Mouse (Mus musculus) left cerebral cortex, adult 18-20 months (tissue): ENCODE data around the gene Agpat4. TPM values are rescaled to one million over a fixed set of nuclear protein-coding genes. Genes with fewer than 3 reads are reported as not detected.
A peak's percentile ranks its signal among the peaks of the same experiment; 100 is the strongest.
"Not testable (repeated sequence)": the region's sequence is repeated elsewhere in the genome, so short reads cannot be mapped to it uniquely, and the experiment has no call there.

Experiments
- DNase-seq, 2 experiments: peaks; one replicate each; pipeline ENCODE4 v3.0.0; 2021 to 2022; ENCODE audit warnings: low spot score in 2 of 2, mixed read lengths in 1 of 2
- total RNA-seq, 2 experiments: library from RNA; stranded (reverse); gene quantifications; 2 replicates each; pipeline ENCODE4 v1.2.3; 2021

Agpat4 gene
- total RNA-seq, 2 experiments from 2014 or later, result 56.5 to 62.9 TPM

GRCm38 (mm10) chr17:12224551-12224950, 106.0 kb downstream of the Agpat4 start:
- not testable (repeated sequence) for DNase-seq

DNA sequence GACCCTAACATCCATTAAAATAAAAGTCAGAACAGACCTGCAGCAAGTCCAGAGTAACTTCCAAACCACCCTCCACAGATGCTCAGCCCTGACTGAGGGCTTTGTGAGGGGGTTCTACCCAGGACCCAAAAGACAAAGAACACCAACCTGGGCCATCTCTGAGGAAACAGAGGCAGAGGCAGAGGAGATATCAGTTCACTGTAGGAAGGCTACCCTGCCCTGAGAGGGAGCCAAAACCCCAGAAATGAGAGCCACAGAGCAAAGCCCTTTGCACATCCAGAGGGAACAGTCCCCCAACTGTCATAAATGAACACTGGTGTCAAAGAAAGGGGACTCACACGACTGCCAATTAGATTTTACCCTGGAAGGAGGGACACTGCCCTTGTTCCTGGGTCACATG, 106.7 kb downstream of the Agpat4 start:
- no peak for DNase-seq

DNA sequence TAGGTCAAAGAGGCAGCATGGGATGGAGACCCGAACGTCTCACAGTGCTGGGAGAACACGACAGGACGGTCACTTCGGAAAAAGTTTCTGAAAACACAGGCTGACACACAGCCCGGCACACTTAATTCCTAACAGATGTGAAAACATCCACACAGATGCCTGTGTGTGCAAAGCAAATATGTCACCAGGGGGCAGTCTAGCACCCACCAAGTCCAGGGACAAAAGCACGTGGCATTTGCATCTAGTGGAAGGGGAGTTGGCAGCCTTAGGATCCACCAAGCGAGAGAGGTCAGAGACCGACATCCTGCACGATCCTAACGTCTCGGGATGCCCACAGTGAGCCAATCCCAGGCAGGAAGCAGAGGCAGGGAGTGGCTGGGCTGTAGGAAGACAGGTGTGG, 108.0 kb downstream of the Agpat4 start:
- peak in 1 of 2 experiments; percentile 43 for DNase-seq

DNA sequence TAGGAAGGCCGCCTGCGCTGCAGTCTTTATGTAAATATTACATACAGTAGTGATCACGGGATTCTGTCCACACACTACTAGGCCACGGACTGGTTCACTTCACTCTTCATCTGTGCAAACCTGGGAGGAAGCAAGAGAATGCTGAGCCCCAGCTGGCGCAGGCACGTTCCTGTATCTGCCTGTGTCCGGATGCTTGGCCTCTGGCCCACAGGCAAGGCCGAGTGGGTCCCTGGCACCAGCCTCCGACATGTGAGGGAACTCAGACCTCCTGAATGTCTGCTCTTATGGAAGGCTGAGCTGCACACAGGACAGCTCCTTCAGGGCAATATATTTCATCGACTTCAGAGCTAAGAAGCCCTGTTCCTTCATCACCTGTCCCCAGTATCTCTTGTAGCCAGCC, 109.5 kb downstream of the Agpat4 start:
- DNase-seq, result no peak

DNA sequence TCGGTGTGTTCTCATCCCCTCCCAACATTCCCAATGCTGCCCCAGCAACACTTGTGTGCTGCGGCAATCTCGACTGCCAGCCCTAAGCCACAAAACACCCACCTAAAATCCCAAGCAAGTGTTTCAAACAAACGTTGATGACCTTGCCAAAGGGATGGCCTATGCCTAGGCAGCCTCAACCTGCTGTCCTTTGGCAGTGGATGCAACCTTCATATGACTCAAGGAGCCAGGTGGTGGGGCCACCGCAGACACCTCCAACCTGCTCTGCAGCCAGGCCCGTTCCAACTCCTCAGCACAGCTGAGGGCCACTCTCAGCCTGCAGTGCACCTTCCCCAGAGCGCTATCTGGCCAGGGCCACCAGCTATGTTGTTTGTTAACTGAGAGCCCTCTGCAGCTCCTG, 110.0 kb downstream of the Agpat4 start:
- no peak for DNase-seq

DNA sequence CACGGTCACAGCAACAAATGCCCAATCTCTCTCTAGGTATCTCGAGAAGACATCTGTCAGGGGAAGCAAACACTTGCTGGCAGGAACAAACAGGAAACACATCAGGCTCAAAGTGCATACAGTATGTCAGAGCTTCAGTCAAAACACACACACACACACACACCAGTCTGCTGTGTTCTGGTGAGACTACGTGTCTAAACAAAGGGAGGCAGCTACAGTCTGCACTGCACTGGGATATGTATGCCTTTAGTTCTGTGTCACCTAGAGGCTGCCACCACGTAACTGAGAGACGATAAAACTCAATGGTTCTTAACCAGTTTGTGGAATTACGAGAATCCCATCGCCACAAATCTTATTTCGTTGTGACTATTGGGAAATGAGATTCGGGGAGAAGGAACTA, 111.3 kb downstream of the Agpat4 start:
- DNase-seq, result no peak

DNA sequence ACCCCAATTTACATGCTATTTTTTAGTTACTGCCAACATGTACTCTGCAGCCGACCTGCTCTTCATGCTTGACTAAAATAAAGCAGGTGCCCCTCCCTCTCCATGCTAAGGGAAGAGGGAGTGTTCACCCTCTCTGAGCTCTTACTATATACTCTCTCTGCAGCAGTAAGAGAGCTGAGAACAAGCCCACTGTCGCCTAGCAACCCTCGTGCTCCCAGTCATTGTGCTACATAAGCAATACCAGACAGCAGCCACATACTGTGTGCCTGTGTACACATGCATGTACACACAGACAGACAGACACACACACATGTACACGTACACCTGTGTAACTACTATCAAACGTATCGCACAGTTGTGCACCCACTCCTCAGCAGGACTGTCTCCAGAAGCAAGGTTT, 111.7 kb downstream of the Agpat4 start:
- no peak for DNase-seq

GRCm38 (mm10) chr17:12231087-12231486, 112.6 kb downstream of the Agpat4 start:
- DNase-seq, result no peak

GRCm38 (mm10) chr17:12232724-12233123, 114.2 kb downstream of the Agpat4 start:
- DNase-seq, result no peak

GRCm38 (mm10) chr17:12240701-12241100, 122.2 kb downstream of the Agpat4 start:
- no peak for DNase-seq

- DNase-seq, result no peak
Measured at GRCm38 (mm10) chr17:12249783-12250504, 131.4 kb downstream of the Agpat4 start.

DNA sequence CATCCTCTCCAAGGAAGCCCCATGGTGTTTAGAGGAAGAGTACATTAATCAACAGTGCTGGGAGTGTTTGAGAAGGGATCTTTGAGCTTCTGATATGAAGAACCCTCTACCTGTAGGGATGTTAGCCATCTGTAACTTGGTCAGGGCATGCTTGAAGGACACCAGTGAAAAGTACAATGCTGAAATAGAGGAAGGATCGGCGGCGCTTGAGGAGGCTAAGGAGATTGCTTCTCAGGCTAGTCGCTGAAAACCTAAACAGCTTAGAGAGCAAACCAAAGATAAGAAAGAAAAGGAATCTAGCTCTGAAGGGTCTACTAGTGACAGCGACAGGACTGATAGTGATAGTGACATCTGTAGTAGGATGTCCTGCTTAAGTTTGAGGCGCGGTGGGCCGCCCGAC, 132.1 kb downstream of the Agpat4 start:
- no peak for DNase-seq

GRCm38 (mm10) chr17:12256142-12256541, 137.6 kb downstream of the Agpat4 start:
- no peak for DNase-seq

GRCm38 (mm10) chr17:12258517-12258916, 140.0 kb downstream of the Agpat4 start:
- no peak for DNase-seq

GRCm38 (mm10) chr17:12259957-12260356, 141.5 kb downstream of the Agpat4 start:
- no peak for DNase-seq

DNA sequence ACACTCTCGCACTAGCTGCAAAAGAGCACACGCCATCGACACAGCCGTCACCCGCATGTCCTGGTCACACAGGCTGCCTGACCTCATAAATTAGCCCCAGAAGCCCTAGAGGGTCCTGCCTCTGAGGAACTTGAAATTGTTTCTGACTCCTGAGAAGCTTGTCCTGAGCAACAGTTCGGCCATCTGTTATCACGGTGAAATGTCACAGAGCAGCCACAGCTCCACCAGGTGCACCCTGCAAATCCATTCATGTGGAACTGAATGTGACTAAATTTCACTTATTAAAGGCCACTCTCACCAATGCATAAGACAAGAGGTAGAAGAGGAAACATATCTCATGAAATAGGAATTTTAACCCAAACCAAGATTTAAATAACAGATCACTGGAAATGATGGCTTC, 142.9 kb downstream of the Agpat4 start:
- DNase-seq, result no peak

GRCm38 (mm10) chr17:12261887-12262286, 143.4 kb downstream of the Agpat4 start:
- DNase-seq, result no peak

- no peak for DNase-seq
Measured at GRCm38 (mm10) chr17:12262851-12263250, 144.3 kb downstream of the Agpat4 start.

DNA sequence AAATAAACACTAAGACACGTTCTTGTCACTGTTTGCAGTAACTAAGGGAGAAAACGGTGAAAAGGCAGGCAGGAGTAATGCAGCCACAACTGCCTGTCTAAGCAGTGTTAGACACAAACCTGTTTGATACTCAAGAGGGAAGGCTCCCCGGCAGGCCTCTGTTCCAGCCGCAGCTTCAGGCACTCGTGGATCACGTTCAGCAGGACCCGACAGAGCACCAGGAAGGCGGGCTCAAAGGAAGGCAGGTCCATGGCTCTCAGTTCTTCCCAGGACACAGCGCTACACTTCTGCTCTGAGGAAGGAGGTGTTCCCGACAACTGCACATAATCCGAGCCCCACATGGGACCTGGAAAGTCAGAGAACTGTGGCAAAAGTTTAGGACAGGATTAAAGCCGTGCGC, 145.3 kb downstream of the Agpat4 start:
- no peak for DNase-seq

DNA sequence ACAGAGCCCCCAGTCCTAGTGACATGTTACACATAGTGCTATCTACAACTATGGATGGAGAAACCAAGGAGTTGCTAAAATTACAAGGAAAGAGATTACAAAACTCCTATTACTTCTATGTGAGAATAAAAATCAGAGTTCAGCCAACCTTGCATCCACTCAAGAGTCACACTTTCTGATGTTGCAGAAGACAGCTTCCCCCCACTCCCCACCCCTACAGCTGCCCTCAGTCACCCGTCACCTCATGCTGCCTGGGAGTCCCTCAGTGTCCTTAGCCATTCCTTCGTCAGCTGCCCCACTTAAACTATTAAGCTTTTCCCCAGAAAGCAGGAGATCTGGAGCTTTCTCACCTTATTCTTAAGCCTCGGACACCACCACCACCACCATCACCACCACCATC, 145.8 kb downstream of the Agpat4 start:
- no peak for DNase-seq

DNA sequence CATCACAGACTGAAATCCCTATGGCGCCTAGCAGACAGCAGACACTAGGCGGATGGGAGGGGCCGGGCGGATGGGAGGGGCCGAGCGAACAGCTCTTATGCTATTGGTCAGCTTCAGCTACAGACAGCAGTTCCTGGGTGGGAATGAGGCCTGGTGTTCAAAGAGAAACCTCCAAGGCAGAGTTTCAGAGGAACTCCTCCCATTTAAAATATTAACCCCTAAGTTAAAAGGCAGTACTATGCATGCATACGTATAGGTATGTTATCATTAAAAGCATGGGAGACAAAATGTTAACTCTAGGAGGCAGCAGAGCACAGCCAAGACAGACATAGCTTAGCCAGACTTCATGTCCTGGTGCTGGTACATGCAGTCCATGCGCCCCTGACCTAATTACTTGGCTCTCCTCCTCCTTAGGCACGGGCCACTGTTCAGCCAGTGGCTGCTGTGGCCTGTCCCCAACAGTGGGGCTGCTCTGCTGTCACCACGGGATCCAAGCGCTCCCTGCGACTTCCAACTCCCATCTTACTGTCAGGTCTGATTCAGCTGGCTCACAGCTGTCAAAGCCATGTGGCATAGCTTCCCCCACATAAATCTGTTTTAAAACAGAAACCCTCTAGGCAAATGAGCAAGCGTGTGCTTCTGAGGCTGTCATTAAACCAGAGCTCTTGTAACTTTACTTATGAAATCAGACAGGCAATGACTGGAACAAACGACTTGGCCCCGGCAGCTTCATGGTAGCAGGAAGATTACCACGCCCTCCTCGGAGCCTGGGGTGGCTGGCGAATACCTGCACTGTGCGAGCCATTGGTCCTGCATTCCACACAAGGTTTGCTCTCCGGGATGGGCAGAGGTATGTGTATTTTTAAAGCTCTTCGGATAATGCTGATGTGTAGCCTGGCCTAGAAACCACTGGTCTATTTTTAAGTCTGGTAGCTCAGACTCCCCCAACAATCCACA, 147.7 kb downstream of the Agpat4 start:
- peak; percentile 33 to 56 for DNase-seq

DNA sequence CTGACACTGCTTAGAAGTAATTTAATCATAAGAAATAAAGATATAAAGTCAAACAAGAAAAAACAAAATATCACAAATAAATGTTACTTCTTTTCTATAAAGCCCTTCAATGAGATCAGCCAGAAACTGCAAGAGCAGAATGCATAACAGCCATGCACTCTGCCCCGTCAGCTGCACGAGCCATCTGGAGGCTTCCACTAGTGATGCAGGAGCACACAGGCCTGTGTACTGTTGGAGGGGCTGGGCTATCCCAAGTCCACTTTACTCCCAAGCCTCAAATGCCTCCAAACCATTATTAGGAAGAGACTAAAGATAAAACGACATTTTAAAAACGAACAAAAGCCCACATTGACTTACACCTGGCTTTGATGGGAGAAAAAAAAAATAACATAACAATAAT, 149.6 kb downstream of the Agpat4 start:
- DNase-seq, result no peak
